Mouse (Mus musculus): ENCODE results near the gene Pcdh9. TPM values are rescaled to one million over a fixed set of nuclear protein-coding genes. Genes with fewer than 3 reads are reported as not detected.

Pcdh9 gene
- 0.41 and 0.51 TPM in 2 replicates for polyA plus RNA-seq (2015; fragmentation: Nextera tagmentation; extraction: Ambion mirVana)

DNA sequence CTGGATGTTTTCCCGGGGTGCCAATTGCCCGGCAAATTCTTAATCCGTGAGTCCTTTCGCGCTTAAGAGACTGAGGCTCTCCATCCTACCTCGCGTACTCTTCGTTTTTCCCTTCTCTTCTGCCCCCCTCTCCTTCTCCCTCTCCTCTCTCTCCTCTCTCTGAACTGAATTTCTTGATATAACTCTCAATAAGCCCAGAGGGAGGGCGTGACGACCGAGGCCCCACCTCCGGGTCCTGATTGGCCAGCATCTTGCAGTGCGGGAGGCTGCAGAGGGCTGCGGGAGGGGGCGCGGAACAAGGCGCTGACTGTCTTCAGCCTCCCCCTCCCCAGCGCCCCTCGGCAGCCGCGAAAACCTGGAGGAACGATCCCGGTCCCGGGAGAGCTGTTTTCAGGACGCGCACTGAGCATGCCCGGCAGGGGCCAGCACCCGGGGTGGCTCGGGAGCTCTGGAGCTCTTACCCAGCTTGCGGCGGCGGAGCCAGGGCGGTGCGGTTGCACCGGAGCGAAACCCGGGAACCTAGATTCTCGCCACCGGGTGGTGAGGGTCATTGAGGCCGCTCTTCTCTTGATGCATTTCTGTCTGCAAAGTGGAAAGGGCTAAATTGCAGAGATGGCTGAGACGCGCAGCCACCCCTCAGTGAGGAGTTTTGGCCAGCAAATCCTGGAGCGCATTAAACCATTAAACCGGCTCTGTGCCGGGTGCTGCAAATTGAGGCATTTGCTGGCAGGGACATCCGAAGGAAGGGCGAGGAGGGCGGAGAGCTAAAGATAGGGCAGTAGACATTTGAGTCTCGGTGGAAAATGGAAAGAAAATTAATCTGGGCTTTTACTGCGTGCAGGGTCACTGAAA lies at the start of gene Pcdh9:
Pcdh9 (minus strand) TSS at position 161 of the 852 bp plus-strand sequence.
- ATAC-seq (ENCODE audit: low read depth): peak; percentile 59

DNA sequence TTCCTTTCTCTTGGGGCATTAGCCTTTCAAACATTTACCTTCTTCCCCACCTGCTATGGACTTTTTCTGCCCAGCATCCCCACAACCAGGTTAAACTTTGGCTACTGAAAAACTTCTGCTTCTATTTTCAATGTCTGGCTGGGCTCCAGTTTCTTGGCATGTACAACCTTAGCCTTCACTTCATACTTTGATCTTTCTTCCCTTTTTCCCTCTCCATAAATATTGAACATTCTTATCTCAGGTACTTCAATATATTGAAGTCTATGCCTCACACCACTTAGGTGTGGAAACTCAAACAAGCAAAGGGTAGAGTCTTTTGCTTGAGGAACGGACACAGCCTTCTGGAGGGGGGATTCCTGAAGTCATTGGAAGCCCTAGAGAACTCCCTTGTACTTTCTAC lies 16.4 kb upstream of the Pcdh9 start:
- 57% methylated on average over 1 of the region's 1 CpGs for WGBS (ENCODE audit: insufficient replicate concordance)
- H3K36me3 ChIP-seq (ENCODE audit: control insufficient read depth, insufficient read depth): no peaks in the 10 kb centered on the region
- no peaks in the 10 kb centered on the region for H3K9me3 ChIP-seq (replicated peaks; ENCODE audit: control insufficient read depth, low read length)
- H3K9ac ChIP-seq (ENCODE audit: low read depth, low read length): no peak overlapping the region
- no peak overlapping the region for H3K4me2 ChIP-seq (ENCODE audit: low read depth, low read length)
- H3K4me3 ChIP-seq (ENCODE audit: low read depth, low read length): no peak overlapping the region
- H3K4me1 ChIP-seq (ENCODE audit: control insufficient read depth, low read depth, low read length): no peaks in the 10 kb centered on the region
- ATAC-seq (ENCODE audit: low read depth): no peak
- no peak overlapping the region for H3K27ac ChIP-seq (ENCODE audit: low read length)
- no peaks in the 10 kb centered on the region for H3K27me3 ChIP-seq (ENCODE audit: control insufficient read depth, insufficient read depth, low read depth, low read length)

More for the DNA sequence above, at the start of gene Pcdh9:
- peaks cover 19% of the 10 kb centered on the region for H3K27me3 ChIP-seq (ENCODE audit: control insufficient read depth, insufficient read depth, low read depth, low read length)
- H3K4me3 ChIP-seq (ENCODE audit: low read depth, low read length): peak within 1 kb of the TSS; percentile 36
- 1% methylated on average over 47 of the region's 50 CpGs for WGBS (ENCODE audit: insufficient replicate concordance)
- no peaks in the 10 kb centered on the region for H3K36me3 ChIP-seq (ENCODE audit: control insufficient read depth, insufficient read depth)
- no peak within 1 kb of the TSS for H3K9ac ChIP-seq (ENCODE audit: low read depth, low read length)
- peak within 1 kb of the TSS; percentile 42 for H3K4me2 ChIP-seq (ENCODE audit: low read depth, low read length)
- no peaks in the 10 kb centered on the region for H3K9me3 ChIP-seq (replicated peaks; ENCODE audit: control insufficient read depth, low read length)
- no peaks in the 10 kb centered on the region for H3K4me1 ChIP-seq (ENCODE audit: control insufficient read depth, low read depth, low read length)
- no peak within 1 kb of the TSS for H3K27ac ChIP-seq (ENCODE audit: low read length)

GRCm38 (mm10) chr14:93898533-93898932 lies 8.1 kb upstream of the Pcdh9 start:
- H3K4me2 ChIP-seq (ENCODE audit: low read depth, low read length): no peak overlapping the region
- no peak overlapping the region for H3K9ac ChIP-seq (ENCODE audit: low read depth, low read length)
- no peak for ATAC-seq (ENCODE audit: low read depth)
- H3K9me3 ChIP-seq (replicated peaks; ENCODE audit: control insufficient read depth, low read length): no peaks in the 10 kb centered on the region
- H3K36me3 ChIP-seq (ENCODE audit: control insufficient read depth, insufficient read depth): no peaks in the 10 kb centered on the region
- no peaks in the 10 kb centered on the region for H3K4me1 ChIP-seq (ENCODE audit: control insufficient read depth, low read depth, low read length)
- no peaks in the 10 kb centered on the region for H3K27me3 ChIP-seq (ENCODE audit: control insufficient read depth, insufficient read depth, low read depth, low read length)
- H3K27ac ChIP-seq (ENCODE audit: low read length): no peak overlapping the region
- H3K4me3 ChIP-seq (ENCODE audit: low read depth, low read length): no peak overlapping the region

DNA sequence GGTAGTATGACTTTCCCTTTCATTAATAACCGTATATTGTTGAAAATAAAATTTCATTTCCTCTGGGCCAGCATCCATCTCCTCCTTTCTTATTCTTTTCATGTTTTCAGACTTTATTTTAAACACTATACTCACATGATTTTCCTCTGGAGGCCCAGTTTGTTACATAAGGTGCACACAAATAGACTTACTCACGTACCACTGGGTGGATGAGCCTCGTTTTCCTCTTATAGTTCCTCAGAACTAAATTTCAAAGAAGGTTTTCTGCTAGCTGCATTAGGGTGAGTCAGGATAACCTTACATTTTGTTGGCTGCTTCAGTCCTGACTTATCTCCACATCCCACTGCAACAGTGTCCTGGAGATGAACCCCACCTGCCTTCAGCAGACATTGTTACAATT lies 4.7 kb upstream of the Pcdh9 start:
- no peak overlapping the region for H3K9ac ChIP-seq (ENCODE audit: low read depth, low read length)
- H3K27ac ChIP-seq (ENCODE audit: low read length): no peak overlapping the region
- H3K9me3 ChIP-seq (replicated peaks; ENCODE audit: control insufficient read depth, low read length): no peaks in the 10 kb centered on the region
- H3K36me3 ChIP-seq (ENCODE audit: control insufficient read depth, insufficient read depth): no peaks in the 10 kb centered on the region
- no peak for ATAC-seq (ENCODE audit: low read depth)
- 61% methylated on average over 3 of the region's 3 CpGs for WGBS (ENCODE audit: insufficient replicate concordance)
- no peak overlapping the region for H3K4me2 ChIP-seq (ENCODE audit: low read depth, low read length)
- H3K27me3 ChIP-seq (ENCODE audit: control insufficient read depth, insufficient read depth, low read depth, low read length): peaks cover 14% of the 10 kb centered on the region
- no peak overlapping the region for H3K4me3 ChIP-seq (ENCODE audit: low read depth, low read length)
- H3K4me1 ChIP-seq (ENCODE audit: control insufficient read depth, low read depth, low read length): no peaks in the 10 kb centered on the region

- no peak overlapping the region for H3K27ac ChIP-seq (ENCODE audit: low read length)
- no peaks in the 10 kb centered on the region for H3K9me3 ChIP-seq (replicated peaks; ENCODE audit: control insufficient read depth, low read length)
- H3K4me1 ChIP-seq (ENCODE audit: control insufficient read depth, low read depth, low read length): no peaks in the 10 kb centered on the region
- H3K36me3 ChIP-seq (ENCODE audit: control insufficient read depth, insufficient read depth): no peaks in the 10 kb centered on the region
- ATAC-seq (ENCODE audit: low read depth): no peak
- peaks cover 19% of the 10 kb centered on the region for H3K27me3 ChIP-seq (ENCODE audit: control insufficient read depth, insufficient read depth, low read depth, low read length)
- H3K4me3 ChIP-seq (ENCODE audit: low read depth, low read length): peak overlapping the region; percentile 36
- no peak overlapping the region for H3K9ac ChIP-seq (ENCODE audit: low read depth, low read length)
- H3K4me2 ChIP-seq (ENCODE audit: low read depth, low read length): peak overlapping the region; percentile 42
- 2% methylated on average over 13 of the region's 13 CpGs for WGBS (ENCODE audit: insufficient replicate concordance)
These were observed 880 bp upstream of the Pcdh9 start for GRCm38 (mm10) chr14:93891371-93891746.

DNA sequence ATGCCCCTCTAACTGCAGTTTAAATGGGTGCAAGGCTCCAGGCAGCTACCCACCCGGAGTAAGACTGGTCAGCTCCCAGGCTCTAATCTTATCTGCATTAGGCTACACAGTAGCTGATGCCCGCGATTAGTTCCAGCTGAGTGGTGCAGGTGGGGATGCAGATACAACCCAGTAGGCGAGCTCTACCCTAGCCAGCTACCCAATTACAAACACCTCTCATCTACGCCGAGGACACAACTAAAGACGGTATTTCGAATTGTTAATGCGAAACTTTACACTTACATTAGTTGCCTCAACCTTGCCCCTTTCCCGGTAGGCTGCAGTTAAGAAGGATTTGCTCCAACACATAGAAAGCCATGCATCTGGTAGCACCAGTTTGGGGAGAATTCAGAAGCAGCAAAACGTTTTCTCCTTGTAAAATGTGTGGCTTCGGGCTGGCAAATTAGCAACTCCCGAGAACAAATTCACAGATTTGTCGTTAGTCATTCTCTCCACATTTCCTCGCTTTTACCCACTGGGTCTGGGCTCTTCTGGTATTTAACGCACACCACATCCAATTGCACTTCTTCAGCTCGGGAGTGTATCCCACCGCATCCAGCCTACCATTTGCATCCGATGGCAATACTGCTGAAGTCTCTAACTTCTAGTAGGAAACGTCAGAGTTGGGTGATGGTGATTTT lies 500 bp downstream of the Pcdh9 start:
- H3K4me1 ChIP-seq (ENCODE audit: control insufficient read depth, low read depth, low read length): no peaks in the 10 kb centered on the region
- no peak overlapping the region for H3K4me3 ChIP-seq (ENCODE audit: low read depth, low read length)
- H3K36me3 ChIP-seq (ENCODE audit: control insufficient read depth, insufficient read depth): no peaks in the 10 kb centered on the region
- no peaks in the 10 kb centered on the region for H3K9me3 ChIP-seq (replicated peaks; ENCODE audit: control insufficient read depth, low read length)
- no peak for ATAC-seq (ENCODE audit: low read depth)
- under 1% methylated on average over 20 of the region's 20 CpGs for WGBS (ENCODE audit: insufficient replicate concordance)
- 0 out of 2 replicates have a peak overlapping the region, but pooled peaks have one; percentile 42 for H3K4me2 ChIP-seq (ENCODE audit: low read depth, low read length)
- H3K27ac ChIP-seq (ENCODE audit: low read length): no peak overlapping the region
- no peak overlapping the region for H3K9ac ChIP-seq (ENCODE audit: low read depth, low read length)
- H3K27me3 ChIP-seq (ENCODE audit: control insufficient read depth, insufficient read depth, low read depth, low read length): peaks cover 19% of the 10 kb centered on the region

- WGBS (ENCODE audit: insufficient replicate concordance): 43% methylated on average over 6 of the region's 6 CpGs
- peaks cover 19% of the 10 kb centered on the region for H3K27me3 ChIP-seq (ENCODE audit: control insufficient read depth, insufficient read depth, low read depth, low read length)
- no peak for ATAC-seq (ENCODE audit: low read depth)
- no peaks in the 10 kb centered on the region for H3K36me3 ChIP-seq (ENCODE audit: control insufficient read depth, insufficient read depth)
- H3K9me3 ChIP-seq (replicated peaks; ENCODE audit: control insufficient read depth, low read length): no peaks in the 10 kb centered on the region
- H3K4me2 ChIP-seq (ENCODE audit: low read depth, low read length): no peak overlapping the region
- no peak overlapping the region for H3K9ac ChIP-seq (ENCODE audit: low read depth, low read length)
- no peak overlapping the region for H3K27ac ChIP-seq (ENCODE audit: low read length)
- H3K4me1 ChIP-seq (ENCODE audit: control insufficient read depth, low read depth, low read length): no peaks in the 10 kb centered on the region
- H3K4me3 ChIP-seq (ENCODE audit: low read depth, low read length): no peak overlapping the region
These were observed 1.2 kb downstream of the Pcdh9 start for GRCm38 (mm10) chr14:93889231-93889630.

DNA sequence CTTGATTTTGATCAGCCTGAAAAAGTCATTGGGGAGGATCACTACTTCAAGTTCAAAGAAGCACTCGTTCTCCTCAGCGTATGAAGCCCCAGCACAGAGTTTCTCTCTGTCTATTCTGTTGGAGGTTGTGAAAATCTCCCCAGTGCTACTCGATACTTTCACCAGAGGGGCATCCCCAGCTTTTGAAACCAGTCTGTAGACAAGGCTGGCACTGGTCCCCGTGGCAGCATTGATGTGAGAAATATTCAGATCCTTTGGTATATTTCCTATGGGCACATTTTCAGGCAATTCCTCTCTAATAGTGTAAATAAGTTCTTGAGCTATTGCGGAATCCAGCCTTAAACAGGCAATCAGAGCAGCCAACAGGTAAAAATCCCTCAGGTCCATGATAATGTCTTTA lies 2.1 kb downstream of the Pcdh9 start:
- peaks cover 19% of the 10 kb centered on the region for H3K27me3 ChIP-seq (ENCODE audit: control insufficient read depth, insufficient read depth, low read depth, low read length)
- ATAC-seq (ENCODE audit: low read depth): no peak
- no peak overlapping the region for H3K4me3 ChIP-seq (ENCODE audit: low read depth, low read length)
- WGBS (ENCODE audit: insufficient replicate concordance): 67% methylated on average over 5 of the region's 5 CpGs
- no peaks in the 10 kb centered on the region for H3K36me3 ChIP-seq (ENCODE audit: control insufficient read depth, insufficient read depth)
- H3K9ac ChIP-seq (ENCODE audit: low read depth, low read length): no peak overlapping the region
- no peaks in the 10 kb centered on the region for H3K9me3 ChIP-seq (replicated peaks; ENCODE audit: control insufficient read depth, low read length)
- H3K27ac ChIP-seq (ENCODE audit: low read length): no peak overlapping the region
- H3K4me2 ChIP-seq (ENCODE audit: low read depth, low read length): no peak overlapping the region
- H3K4me1 ChIP-seq (ENCODE audit: control insufficient read depth, low read depth, low read length): no peaks in the 10 kb centered on the region

DNA sequence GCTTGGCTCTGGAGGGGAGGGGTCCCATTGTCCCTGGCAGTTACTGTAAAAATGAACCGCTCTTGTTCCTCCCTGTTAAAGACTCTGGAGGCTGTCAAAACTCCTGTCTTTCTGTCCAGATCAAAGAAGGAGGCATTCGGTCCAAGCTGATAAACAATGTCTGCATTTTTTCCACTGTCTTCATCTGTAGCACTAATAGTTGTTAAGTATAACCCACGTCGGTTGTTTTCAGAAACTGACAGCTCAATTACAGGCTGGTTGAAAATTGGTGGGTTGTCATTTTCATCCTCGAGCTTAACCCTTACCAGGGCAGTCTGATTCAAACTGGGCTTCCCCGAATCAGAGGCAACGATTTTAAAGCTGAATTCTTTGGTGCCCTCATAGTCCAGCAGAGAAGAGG lies 3.4 kb downstream of the Pcdh9 start:
- no peaks in the 10 kb centered on the region for H3K4me1 ChIP-seq (ENCODE audit: control insufficient read depth, low read depth, low read length)
- no peaks in the 10 kb centered on the region for H3K9me3 ChIP-seq (replicated peaks; ENCODE audit: control insufficient read depth, low read length)
- no peak overlapping the region for H3K27ac ChIP-seq (ENCODE audit: low read length)
- no peak overlapping the region for H3K4me3 ChIP-seq (ENCODE audit: low read depth, low read length)
- no peak overlapping the region for H3K4me2 ChIP-seq (ENCODE audit: low read depth, low read length)
- no peaks in the 10 kb centered on the region for H3K36me3 ChIP-seq (ENCODE audit: control insufficient read depth, insufficient read depth)
- ATAC-seq (ENCODE audit: low read depth): no peak
- WGBS (ENCODE audit: insufficient replicate concordance): 51% methylated on average over 7 of the region's 7 CpGs
- no peak overlapping the region for H3K9ac ChIP-seq (ENCODE audit: low read depth, low read length)
- peaks cover 19% of the 10 kb centered on the region for H3K27me3 ChIP-seq (ENCODE audit: control insufficient read depth, insufficient read depth, low read depth, low read length)

All from liver, embryonic 16.5 days (tissue).